Mouse (Mus musculus) kidney, postnatal 10 days (tissue): ENCODE data around the gene Maml1.

Source experiments
- DNase-seq: peaks from one replicate; pipeline ENCODE4 v3.0.0; 2021; ENCODE audit warnings: mixed read lengths

Gene Maml1

DNA sequence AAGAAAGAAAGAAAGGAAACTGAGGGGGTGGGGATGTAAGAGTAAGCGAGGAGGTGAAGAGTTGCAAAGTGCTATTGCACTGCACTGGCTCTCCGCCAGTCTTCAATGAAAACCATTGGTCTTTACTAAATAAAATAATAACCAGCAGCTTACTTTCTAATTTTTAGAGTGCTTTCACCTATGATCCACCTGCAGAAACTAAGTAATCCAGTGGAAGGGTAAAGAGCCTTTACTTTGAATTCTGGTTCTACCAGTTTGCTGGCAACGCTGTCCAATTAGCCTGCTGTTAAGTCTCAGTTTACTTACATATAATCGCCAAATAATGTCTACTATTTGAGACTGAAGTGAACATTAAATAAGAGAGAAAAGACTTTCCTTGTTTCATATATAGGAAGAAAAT, 13.1 kb downstream of the Maml1 start:
- DNase-seq: no peak

DNA sequence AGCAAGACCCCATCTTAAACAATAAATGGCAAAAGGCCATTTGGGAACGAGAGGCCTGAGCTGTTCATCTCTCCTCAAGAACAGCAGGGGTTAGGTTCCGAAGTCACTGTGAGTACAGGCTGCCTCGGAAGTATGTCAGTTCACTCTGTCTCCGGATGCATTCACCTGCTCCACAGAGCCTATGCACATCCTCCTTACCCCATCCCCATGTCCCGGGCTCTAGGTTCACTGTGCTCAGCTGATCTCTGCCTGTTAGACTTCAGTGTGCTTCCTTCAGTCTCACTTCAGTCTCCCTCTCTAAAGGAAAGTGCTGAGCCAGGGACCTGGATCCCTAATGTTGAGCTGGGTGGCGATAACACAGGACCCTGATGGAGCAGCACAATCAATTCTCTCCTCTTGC, 14.4 kb downstream of the Maml1 start:
- DNase-seq: no peak

DNA sequence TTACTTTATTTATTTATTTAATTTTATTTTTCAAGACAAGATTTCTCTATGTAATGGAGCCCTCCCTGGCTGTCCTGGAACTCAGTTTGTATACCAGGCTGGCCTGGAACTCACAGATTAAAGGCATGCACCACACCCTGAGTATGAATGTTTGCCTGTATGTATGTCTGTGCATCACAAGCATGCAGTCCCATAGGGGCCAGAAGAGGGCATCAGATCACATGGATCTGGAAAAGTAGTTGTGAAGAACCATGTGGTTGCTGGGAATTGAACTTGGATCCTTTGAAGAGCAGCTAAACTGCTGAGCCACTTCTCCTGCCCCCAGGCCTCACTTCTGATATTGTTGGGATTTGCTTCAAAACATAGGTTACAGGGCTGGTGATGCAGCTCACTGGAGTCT, 15.1 kb downstream of the Maml1 start:
- DNase-seq: no peak

DNA sequence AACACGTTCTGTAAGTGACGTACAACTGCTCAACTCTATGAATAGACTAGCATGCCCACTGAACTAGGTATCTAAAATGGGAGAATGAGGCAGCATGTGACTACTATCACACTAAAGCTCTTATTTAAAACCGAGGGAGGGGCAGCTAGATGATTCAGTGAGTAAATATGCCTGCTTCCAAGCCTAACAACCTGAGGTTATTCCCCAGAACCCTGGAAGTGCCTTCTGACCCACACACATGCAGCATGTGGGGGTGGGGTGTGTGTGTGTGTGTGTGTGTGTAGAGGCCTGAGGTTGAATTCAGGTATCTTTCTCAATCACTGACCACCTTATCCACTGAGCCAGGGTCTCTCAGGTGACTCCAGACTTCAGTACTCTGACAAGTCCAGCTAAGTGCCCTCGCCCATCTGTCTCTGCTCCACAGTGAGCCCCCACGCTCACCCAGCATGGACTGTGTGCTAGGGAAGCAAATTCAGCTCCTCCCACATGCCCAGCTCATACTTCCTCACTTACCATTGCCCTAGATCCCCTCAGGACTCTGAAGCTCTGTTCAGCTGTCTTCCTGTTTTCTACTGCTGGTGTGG, 16.5 kb downstream of the Maml1 start:
- no peak for DNase-seq

DNA sequence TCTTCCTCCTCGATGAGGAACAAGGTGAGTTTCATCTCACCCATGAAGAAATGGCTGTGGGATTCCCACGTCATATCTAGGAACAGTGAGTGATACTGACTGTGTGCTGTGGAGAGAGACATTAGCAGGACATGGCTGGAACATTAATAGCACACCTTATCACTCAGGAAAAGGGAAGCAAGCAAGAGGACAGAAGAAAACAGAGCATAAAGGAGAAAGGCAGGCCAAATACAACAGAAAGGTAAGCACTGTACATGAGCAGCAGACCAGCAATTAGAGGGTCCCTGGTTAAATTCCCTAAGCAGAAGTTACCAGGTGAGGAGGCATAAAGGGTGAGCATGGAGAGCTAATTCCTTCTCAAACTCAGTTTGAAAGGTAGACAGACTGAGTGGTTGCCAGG, 17.0 kb downstream of the Maml1 start:
- no peak for DNase-seq

DNA sequence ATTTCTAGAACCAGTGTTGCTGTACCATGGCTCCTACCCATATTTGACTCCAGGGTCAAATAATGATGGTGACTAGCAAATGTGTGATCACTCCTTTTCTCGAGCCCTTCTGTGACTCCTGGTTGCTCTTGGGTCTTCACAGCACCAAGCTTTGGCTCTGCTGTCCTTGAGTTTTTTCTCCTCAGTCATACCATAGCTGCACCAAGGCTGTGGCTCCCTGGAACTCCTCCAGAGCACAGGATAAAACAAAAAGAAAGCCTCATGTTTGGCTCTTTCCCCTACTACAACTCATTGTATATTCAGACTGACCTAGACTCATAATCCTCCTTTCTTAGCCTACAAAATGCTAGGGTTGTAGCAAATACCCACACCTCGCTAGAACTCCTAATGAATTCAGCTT, 19.3 kb downstream of the Maml1 start:
- no peak for DNase-seq

DNA sequence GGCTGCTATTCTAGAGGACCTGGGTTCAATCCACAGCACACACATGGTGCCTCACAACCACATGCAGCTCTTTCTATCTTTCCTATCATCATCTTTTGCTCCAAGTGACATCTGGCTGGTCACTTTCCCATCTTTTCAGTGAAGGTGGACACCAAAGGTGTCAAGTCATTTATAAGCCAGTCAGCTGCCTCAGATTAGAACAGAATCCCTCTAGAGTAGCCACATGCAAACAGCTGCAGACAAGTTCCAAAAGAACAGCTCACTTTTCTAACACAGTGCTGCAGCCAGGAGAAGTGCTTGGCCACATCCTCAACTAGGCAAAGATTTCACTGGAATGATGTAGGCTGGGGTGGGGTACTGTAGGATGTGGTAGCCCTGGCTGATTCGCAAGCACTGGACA, 22.2 kb downstream of the Maml1 start:
- DNase-seq: no peak

DNA sequence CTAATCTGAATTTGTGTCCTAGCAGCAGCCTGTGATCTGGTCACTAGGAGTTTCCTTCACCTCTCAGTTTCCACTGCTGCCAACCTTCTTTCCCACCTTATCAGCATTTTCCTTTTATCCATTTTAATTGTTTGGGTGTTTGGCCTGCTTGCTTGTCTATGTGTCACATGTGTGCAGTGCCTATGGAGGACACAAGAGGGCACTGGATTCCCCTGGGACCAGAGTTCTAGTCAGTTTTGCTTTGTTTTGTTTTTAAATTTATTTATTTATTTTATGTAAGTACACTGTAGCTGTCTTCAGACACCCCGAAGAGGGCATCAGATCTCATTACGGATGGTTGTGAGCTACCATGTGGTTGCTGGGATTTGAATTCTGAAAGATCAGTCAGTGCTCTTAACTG, 22.9 kb downstream of the Maml1 start:
- DNase-seq: peak; percentile 54

DNA sequence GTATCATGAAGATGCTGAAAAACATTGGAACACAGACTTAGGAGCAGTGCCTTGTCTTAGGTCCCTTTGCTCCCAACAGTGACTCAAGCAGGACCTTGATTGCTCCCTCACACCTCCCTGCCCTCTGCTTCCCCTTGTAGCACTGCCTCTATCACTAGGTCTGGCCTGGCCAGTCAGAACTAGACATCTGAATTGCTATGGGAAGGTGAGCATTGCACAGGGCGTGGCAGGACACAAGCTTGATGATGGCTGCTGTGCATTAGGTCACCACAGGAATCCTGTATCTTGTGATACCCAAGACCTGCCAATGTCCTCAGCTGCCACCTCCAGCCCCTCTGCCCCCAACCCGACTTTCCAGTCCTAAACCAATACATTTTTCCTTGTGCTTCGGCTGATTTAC, 25.1 kb downstream of the Maml1 start:
- no peak for DNase-seq

DNA sequence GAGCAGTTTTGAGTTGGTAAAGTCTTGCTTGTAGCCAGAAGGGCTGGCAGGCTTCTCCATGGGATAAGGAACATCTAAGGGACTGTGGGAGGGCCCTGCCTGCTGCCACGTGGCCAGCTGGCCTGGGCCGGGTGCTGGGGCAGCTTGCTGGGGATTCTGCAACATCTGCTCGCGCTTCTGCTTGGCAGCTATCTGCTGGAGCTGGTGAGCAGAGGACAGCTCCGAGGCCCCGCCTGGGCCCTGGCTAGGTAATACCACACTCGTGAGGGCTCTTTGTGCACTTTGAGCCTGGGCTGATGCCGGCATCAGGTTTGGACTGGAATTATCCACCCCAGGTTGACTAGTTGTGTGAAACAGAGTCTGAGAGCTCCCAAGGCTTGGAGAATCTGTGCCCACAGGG, 26.2 kb downstream of the Maml1 start:
- peak; percentile 78 for DNase-seq

DNA sequence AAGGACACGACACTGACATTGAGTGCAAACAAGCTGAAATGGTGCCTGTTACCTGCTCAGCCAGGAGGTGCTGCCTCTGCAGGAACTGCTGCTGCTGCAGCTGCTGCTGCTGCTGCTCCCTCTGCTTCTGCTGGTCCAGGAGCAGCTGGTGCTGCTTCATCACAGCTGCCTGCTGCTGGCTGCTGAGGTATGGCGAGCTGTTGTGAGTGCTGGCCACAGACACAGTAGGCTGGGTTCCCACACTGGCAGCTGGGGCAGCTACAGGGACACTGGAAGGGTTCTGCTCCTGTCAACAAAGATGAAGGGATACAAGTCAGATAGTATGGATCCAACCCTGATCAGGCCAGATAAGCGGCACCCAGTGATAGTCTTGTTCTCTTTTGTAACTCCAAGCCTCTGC, 28.9 kb downstream of the Maml1 start:
- DNase-seq: no peak

DNA sequence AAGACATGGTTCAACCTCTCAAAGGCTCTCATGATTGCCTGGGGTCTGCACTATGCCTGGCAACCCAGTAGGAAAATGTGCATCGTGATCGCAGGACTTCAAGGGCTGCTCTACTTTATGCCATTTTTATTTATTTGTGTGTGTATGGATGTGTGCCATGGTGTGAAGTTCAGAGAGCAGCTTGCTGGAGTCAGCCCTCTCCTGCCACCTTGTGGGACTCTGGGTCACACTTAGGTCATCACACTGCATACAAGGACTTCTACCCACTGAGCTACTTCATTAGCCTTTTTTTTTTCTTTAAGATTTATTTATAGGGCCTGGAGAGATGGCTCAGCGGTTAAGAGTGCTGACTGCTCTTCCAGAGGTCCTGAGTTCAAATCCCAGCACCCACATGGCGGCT, 30.1 kb downstream of the Maml1 start:
- peak; percentile 66 for DNase-seq

DNA sequence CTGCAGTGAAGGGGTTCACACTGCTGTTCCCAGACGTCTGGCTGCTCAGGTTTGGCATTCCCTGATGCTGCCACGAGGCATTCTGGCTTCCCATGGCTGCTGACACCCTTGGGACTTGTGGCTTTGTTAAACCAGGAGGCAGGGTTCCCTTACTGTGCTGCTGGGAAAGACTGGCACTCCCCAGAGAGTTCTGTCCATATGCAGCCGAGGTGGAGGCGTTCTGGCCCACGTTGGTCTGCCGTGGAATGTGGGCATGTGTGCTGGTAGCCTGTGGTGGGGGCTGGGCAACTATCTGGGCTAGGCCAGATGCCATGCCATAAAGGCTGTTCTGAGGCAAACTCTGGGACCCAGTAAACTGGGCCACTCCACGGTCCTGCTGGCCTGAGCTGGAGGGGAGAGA, 33.8 kb downstream of the Maml1 start:
- DNase-seq: no peak

DNA sequence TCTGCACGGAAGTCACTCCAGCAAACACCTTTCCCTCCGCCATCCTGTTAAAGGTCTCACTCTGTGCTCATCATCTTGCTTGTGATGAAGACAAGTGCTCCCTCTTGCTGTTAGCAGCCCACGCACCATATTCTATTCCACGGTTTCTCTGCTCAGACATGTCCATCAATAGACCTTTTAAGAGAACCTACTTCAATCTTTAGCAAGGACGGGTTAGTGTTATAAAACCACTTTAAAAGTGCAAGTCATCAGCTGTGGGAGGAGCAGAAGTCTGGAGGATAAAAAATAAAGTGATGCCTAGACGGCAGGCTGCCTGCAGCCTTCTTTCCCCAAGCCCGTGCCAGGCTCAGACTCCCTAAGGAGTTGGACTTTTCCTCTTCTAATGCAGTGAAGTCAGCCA, 35.5 kb downstream of the Maml1 start:
- DNase-seq: no peak

DNA sequence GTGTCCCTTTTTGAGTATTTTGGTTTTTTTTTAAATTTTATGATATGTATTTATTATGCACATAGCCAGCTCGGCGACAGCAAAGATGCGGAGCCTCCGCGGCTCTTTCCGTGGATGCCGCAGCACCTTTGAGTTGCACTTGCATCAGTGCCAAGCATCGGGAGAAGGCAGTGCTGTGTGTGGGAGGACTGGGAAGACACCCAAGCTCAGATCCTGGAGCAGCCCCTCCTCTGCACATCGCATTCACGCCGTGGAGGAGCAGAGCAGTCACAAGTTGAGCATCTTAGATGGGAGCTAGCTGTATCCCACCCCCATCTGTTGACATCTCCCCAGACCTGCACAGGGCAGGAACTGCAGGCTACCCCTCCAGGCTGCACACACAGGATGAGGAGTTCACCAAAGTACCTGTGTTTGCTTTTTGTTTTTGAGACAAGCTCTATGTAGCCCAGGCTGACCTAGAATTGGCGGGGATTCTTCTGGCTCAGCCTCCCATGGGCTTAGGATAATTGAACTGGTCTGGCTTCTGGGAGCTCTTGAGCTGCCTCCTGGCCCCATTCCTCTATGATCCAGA, 38.0 kb downstream of the Maml1 start:
- DNase-seq: no peak

DNA sequence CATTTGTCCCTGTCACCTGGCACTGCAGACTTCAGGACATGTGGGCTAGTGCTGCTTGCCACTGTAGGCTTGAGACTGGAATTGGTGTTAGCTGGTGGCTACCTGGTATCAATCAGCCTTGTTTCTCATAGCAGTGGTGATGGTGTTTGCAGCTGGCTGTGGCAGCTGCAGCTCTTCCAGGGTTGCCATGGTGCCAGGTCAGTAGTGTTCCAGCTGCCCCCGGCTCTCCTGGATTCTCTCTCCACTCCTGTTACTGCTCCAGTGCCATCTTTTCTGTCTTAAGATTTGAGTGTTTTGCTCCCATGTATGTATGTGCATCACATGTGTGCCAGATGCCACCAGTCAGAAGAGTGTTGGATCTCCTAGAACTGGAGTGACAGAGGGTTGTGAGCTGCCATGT, 38.7 kb downstream of the Maml1 start:
- DNase-seq: no peak

DNA sequence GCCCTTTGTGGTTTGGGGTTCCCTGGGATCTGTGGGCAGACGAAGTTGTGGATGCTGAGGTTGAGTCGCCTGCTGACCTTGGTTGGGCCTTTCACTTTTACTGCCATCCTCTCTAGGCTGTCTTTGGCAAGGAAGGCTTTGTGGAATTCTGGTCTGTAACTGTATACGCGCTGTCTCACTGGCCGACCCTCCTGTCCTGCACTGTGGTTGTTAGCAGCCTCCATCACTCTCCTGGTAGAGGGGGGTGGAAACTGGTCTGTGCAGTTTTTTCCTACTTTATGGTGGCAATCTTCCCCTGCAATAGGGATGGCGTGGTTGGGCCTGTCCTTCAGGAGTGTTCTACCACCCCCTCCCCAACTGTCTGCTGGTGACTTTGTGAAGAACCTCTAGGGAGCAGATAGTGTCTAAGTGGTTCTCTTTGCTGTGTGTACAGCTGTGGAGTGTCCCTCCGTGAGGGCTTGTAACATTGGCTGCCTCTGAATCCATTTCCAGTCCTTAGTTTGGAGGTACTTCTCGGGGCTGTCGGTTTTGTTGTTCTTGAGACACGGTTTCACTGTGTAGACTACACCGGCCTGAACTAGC, 39.3 kb downstream of the Maml1 start:
- DNase-seq: no peak

DNA sequence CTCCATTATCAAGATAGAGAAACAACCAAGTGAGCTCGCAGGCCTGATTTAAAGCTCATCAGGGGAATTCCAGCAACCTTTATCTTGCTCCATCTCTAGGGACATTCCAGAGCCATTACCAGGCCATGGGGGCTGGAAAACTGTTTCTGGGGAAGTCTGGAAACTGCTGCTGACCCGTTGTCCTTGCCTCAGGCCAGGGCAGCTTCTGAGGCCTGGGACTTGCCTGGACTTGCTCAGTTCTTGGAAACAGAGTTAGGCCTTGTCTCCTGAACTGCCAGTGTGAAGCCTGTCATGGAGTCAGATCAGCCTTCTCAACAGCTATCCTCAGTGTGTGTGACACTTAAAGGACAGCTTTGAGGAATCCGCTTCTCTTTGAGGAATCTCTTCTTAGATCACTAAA, 39.9 kb downstream of the Maml1 start:
- peak; percentile 74 for DNase-seq

DNA sequence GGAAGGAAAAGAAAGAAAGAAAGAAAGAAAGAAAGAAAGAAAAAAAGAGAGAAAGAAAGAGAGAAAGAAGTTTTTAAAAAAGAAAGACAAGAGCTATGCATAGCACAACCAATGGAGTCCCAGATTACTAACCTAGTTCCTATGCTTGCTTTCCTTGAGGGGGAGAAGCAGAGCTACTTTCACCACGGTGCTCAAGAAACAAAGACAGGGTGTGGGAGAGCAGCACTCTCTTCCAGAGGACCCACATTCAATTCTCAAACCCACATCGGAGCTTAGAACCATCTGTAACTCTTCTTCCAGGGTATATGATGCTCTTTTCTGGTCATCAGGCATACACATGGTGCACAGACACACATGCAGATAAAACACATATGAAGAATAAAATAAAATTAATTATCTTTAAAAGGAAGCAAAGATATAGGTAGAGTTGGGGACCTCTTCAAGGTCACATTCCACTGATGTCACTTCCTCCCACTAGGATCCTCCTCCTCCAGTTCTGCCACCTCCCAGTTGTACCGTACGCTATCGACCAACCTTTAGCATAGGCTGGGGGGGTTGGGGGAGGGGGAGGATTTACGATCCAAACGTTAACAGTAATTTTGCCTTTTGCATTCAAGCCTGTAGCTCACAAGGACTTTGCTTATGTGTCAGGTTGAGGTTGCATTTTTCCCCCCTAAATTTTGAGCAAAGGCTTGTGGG, 43.5 kb downstream of the Maml1 start:
- DNase-seq: no peak

DNA sequence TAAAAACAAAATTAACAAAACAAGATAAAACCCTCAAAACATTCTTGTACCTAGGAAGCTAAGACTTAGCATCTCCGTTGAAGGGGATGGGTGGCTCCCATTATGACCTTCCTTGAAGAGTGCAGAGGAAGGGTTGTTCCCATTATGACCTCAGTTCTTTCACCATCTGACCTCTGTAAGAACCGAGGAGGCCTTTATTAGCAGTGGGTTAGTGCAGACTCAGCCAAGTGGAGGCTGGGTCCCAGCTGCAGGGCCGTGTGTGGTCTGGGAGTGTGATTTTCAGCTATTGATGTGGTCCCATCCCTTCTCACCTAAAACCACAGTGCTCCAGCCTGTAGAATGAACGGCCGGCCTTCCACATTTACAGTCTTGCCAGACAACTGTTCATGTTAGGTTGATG, 46.8 kb downstream of the Maml1 start:
- DNase-seq: no peak

DNA sequence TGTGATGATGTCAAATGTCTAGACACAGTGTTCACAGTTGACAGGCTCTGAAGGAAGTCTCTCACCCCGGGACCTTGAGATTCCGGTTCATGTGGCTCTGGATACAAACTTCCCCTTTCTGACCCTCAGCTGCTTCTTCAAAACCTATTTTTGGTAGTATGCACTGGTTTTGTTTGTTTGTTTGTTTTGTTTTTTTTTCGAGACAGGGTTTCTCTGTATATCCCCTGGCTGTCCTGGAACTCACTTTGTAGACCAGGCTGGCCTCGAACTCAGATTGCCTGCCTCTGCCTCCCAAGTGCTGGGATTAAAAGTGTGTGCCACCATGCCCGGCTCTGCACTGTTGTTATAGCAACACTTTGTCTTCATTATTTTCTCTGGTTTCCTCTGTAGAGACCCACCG, 48.2 kb downstream of the Maml1 start:
- no peak for DNase-seq

DNA sequence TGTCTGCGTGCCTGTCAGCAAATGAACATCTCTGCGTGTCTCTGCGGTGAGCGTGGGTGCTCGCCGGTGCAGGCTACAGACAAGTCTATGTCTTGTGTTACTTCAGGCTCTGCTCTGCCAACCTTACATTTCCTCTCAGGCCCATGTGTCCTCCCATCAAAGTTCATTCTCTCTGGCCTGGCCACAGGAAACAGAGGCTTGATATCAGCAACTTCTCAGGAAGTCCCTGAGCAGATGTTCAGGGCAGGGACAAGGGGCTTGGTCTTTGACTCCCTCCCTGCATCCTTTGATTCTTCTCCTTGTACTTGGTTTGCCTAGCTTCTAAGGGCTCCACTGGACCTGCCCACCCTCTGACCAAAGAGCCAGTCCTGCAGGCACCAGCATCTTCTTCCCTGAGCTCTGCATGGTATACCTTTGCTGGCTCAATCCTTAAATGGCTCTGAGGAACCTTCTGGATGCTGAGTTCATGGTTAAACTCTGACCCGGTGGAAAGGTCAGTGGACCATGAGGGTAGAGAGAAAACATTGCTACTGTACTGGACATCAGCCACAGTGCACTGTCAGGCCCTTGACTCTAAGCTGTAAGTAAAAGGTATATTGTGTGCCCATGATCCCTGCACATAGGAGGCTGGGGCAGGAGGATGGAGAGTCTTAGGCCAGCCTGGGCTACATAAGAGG, 51.7 kb downstream of the Maml1 start:
- no peak for DNase-seq

DNA sequence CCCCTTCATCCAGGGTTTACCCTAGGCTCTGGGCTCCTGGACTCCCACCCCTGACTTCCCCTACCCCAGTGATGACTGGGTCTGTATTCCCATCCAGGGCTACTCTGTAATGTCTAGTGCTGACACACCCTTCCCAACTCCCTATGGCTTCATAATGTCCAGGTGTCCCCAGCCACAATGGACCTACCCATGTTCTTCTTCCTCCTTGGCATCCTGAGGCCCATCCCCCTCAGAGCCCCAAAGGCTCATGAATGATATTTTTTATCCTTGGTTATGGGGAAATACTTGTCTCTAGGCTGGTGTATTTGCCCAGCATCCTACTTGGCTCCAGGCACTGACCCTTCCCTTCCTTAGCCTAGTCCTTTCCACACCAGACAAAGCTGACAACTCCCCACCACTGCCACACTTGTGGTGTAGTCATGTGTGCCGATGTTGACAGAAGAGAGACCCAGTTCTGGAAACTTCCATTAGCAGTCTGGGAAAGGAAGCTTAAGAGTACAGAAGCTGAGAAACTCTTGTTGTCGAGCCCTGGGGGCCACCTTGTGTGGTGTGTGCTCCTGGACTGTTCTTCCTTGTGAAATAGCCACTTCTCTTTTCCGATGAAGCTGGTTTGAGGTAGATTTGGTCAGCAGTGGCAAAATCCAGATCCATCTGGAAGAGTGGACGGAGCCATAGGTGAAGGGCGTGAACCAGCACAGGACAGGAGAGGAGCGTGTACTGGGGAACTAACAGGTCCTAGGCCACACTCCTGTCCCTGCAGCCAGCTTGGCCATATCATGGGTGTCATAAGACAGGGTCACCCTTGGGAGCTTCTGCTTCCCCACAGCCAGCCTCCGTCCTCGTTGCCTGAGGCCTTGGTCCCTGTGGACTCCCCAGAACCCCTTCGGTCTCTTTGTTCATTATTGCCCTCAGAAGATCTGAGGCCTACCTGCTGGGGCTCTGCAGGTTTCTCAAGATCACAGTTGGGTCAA, 53.0 kb downstream of the Maml1 start:
- DNase-seq: no peak
